In genomic region chr5:107491036-107491435, GRCm38 (mm10) we compare ENCODE assay signal across 25 mouse cellular contexts. TPM values are rescaled to one million over a fixed set of nuclear protein-coding genes. Genes with fewer than 3 reads are reported as not detected.
"Had no signal": no experiment of that assay in that cellular context is flagged by ENCODE, and none has a peak within 500 bp of the region (broad histone marks: within the 10 kb centered on the region; RNA-seq: fewer than 3 reads in every experiment).

No protein-coding gene starts in this region.

- H3K27me3 ChIP-seq: limb, embryonic 12.5 days; limb, embryonic 15.5 days; liver, embryonic 12.5 days; liver, embryonic 15.5 days; megakaryocyte, embryonic 14.5 days; midbrain, embryonic 13.5 days had no signal

- H3K9me3 ChIP-seq: limb, embryonic 15.5 days; liver, embryonic 12.5 days; midbrain, embryonic 10.5 days had no signal

- H3K4me1 ChIP-seq: limb, embryonic 12.5 days; limb, embryonic 15.5 days; liver, embryonic 12.5 days; liver, embryonic 15.5 days had no signal

- H3K4me3 ChIP-seq: limb, embryonic 12.5 days; limb, embryonic 15.5 days; liver, embryonic 12.5 days; liver, embryonic 15.5 days; megakaryocyte, embryonic 14.5 days; midbrain, embryonic 10.5 days; midbrain, embryonic 13.5 days; myocyte had no signal

- H3K27ac ChIP-seq: limb, embryonic 12.5 days; limb, embryonic 15.5 days; liver, embryonic 12.5 days; liver, embryonic 15.5 days; midbrain, embryonic 10.5 days; midbrain, embryonic 13.5 days; stomach, postnatal 0 days had no signal

- ATAC-seq: inflammation-experienced regulatory T-cells, adult 6 months; intestine, embryonic 16.5 days; liver, embryonic 12.5 days; midbrain, embryonic 13.5 days; midbrain, embryonic 16.5 days had no signal

- H3K9ac ChIP-seq: limb, embryonic 12.5 days; limb, embryonic 15.5 days; liver, embryonic 12.5 days; liver, embryonic 15.5 days; midbrain, embryonic 13.5 days had no signal

- H3K4me2 ChIP-seq: limb, embryonic 12.5 days; limb, embryonic 15.5 days; liver, embryonic 12.5 days; liver, embryonic 15.5 days; midbrain, embryonic 13.5 days had no signal

- DNase-seq: kidney, adult 18-20 months; kidney, adult 9 months; kidney, postnatal 14 days; kidney, postnatal 4 days; left cerebral cortex, postnatal 4 days; right cerebral cortex, postnatal 14 days; right cerebral cortex, postnatal 4 days; thymus, adult 2 months; thymus, postnatal 14 days; thymus, postnatal 4 days had no signal

RNA-seq across cellular contexts. Expression of gene Gm42669, which starts 16.4 kb away (rescaled TPM):
- polyA plus RNA-seq: liver, embryonic 12.5 days had no signal

RNA-seq across cellular contexts. Expression of gene 1700028K03Rik, which starts 43.5 kb away (rescaled TPM):
- polyA plus RNA-seq: liver, embryonic 15.5 days; myocyte had no signal

RNA-seq across cellular contexts. Expression of gene Lpcat2b, which starts 59.7 kb away (rescaled TPM):
- polyA plus RNA-seq: inflammation-experienced regulatory T-cells, adult 6 months; intestine, embryonic 16.5 days; kidney, embryonic 16.5 days; limb, embryonic 12.5 days; limb, embryonic 15.5 days; liver, embryonic 12.5 days; liver, embryonic 15.5 days; midbrain, embryonic 10.5 days; midbrain, embryonic 13.5 days; midbrain, embryonic 16.5 days; myocyte; neural tube, embryonic 11.5 days; stomach, embryonic 14.5 days; stomach, postnatal 0 days had no signal
